Mouse (Mus musculus) midbrain, embryonic 13.5 days (tissue): ENCODE results near the gene Cpne8. TPM values are rescaled to one million over a fixed set of nuclear protein-coding genes. Genes with fewer than 3 reads are reported as not detected.

Source experiments
- ATAC-seq: fragments of 200-750 bp; cut with Nextera tagmentation; 2 replicates; pipeline ENCODE4 v1.8.0; 2017; ENCODE audit warnings: mild to moderate bottlenecking, moderate TSS enrichment, moderate library complexity
- H3K27ac ChIP-seq: fragments of 300-500 bp; sonication (generic); 2 replicates; pipeline ENCODE4 v1.5.1; 2015; ENCODE audit warnings: inconsistent platforms, mild to moderate bottlenecking, moderate library complexity
- H3K27me3 ChIP-seq: fragments of 300-500 bp; sonication (generic); 2 replicates; pipeline ENCODE4 v1.6.1; 2015; ENCODE audit warnings: mild to moderate bottlenecking, inconsistent platforms
- H3K36me3 ChIP-seq: fragments of 300-500 bp; sonication (generic); 2 replicates; pipeline ENCODE4 v1.6.1; 2015; ENCODE audit warnings: mild to moderate bottlenecking, inconsistent platforms
- H3K4me1 ChIP-seq: fragments of 300-500 bp; sonication (generic); replicated peaks from 2 replicates; pipeline ENCODE4 v1.6.1; 2015; ENCODE audit warnings: inconsistent platforms
- H3K4me2 ChIP-seq: fragments of 300-500 bp; sonication (generic); replicated peaks from 2 replicates; pipeline ENCODE4 v1.6.1; 2015; ENCODE audit warnings: moderate library complexity, mild to moderate bottlenecking, inconsistent platforms
- H3K4me3 ChIP-seq: fragments of 300-500 bp; sonication (generic); replicated peaks from 2 replicates; pipeline ENCODE4 v1.5.1; 2015; ENCODE audit warnings: mild to moderate bottlenecking, inconsistent platforms
- H3K9ac ChIP-seq: fragments of 300-500 bp; sonication (generic); replicated peaks from 2 replicates; pipeline ENCODE4 v1.6.1; 2015; ENCODE audit warnings: mild to moderate bottlenecking, inconsistent platforms
- H3K9me3 ChIP-seq: fragments of 300-500 bp; sonication (generic); 2 replicates; pipeline ENCODE4 v1.6.1; 2016; ENCODE audit warnings: mild to moderate bottlenecking, inconsistent platforms
- WGBS: fragments of 180-500 bp; shearing (Covaris S2); methylation state at CpG from one replicate; pipeline ENCODE4 v1.1.7; 2015; 5-methylcytosine and 5-hydroxymethylcytosine counted together
- polyA plus RNA-seq: library from polyadenylated mRNA; unstranded; fragments of >200 nt; fragmentation: Nextera tagmentation; extraction: Ambion mirVana; gene quantifications from 2 replicates; pipeline ENCODE4 v1.2.1, GENCODE M21; 2015

The Cpne8 gene
- polyA plus RNA-seq, 1 experiment from 2014 or later = 7.4 TPM

DNA sequence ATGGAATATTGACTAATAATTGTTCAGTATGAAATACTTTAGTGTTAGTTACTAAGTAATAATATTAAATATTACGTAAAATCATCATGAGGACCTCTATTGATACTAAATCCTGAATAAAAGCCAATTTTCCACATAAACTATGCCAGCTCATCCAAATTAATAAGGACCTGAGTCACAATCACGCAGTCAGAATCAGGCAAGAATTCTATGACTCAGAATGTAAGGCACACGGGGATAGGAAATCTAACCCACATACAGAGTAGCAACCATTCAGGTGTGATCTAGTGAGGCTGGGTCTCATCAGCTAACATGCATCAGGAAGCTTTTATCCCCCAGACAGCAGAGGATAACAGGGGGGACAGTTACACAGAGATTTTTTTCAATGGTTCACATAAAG lies 72.1 kb downstream of the Cpne8 start:
- WGBS = 90% methylated on average over 3 of the region's 3 CpGs
- H3K27ac ChIP-seq = no peak overlapping the region

DNA sequence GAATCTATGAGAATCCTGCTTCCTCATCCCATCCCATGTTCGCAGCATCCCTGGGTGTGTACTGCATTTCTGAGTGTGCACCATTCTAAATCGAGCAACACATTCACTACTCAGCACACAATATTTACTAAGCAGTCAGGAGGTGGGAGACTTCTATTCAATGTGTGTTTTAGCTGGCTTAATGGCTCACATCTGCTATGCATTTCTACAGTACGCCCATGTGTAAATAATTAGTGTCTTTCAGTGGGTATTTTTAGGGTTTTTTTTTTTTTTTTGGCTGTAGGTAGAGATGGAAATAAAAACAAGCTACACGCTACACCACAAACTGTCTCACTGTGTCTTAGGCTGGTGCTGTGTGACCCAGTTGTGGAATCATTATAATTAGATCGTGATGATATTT lies 75.6 kb downstream of the Cpne8 start:
- no peak overlapping the region for H3K4me2 ChIP-seq
- no peak overlapping the region for H3K4me3 ChIP-seq
- no peak overlapping the region for H3K27ac ChIP-seq
- no peak for ATAC-seq
- H3K27me3 ChIP-seq = no peaks in the 10 kb centered on the region
- H3K9me3 ChIP-seq = no peaks in the 10 kb centered on the region
- no peaks in the 10 kb centered on the region for H3K36me3 ChIP-seq
- H3K9ac ChIP-seq = no peak overlapping the region
- WGBS = 86% methylated on average over 5 of the region's 5 CpGs
- no peaks in the 10 kb centered on the region for H3K4me1 ChIP-seq

More for the DNA sequence above, 72.1 kb downstream of the Cpne8 start:
- H3K9ac ChIP-seq = no peak overlapping the region
- H3K4me1 ChIP-seq = no peaks in the 10 kb centered on the region
- H3K27me3 ChIP-seq = no peaks in the 10 kb centered on the region
- no peak overlapping the region for H3K4me3 ChIP-seq
- no peak overlapping the region for H3K4me2 ChIP-seq
- ATAC-seq = no peak
- no peaks in the 10 kb centered on the region for H3K36me3 ChIP-seq
- H3K9me3 ChIP-seq = no peaks in the 10 kb centered on the region

GRCm38 (mm10) chr15:90597715-90598497 lies 81.3 kb downstream of the Cpne8 start:
- no peak for ATAC-seq
- Histone ChIP-seq H3K9me3 (no peaks in the 10 kb centered on the region), H3K4me2 (no peak overlapping the region), H3K4me3 (no peak overlapping the region), H3K27me3 (no peaks in the 10 kb centered on the region), H3K36me3 (no peaks in the 10 kb centered on the region), H3K27ac (no peak overlapping the region), H3K9ac (no peak overlapping the region), H3K4me1 (no peaks in the 10 kb centered on the region)
- WGBS = 74% methylated on average over 6 of the region's 6 CpGs

GRCm38 (mm10) chr15:90595592-90595991 lies 83.6 kb downstream of the Cpne8 start:
- ATAC-seq = no peak
- H3K4me1 ChIP-seq = no peaks in the 10 kb centered on the region

GRCm38 (mm10) chr15:90589587-90589986 lies 89.6 kb downstream of the Cpne8 start:
- 85% methylated on average over 7 of the region's 7 CpGs for WGBS
- Histone ChIP-seq H3K9ac (no peak overlapping the region), H3K27me3 (no peaks in the 10 kb centered on the region), H3K4me3 (no peak overlapping the region), H3K4me1 (no peaks in the 10 kb centered on the region), H3K27ac (no peak overlapping the region), H3K36me3 (no peaks in the 10 kb centered on the region), H3K9me3 (no peaks in the 10 kb centered on the region), H3K4me2 (no peak overlapping the region)
- ATAC-seq = no peak

More at GRCm38 (mm10) chr15:90595592-90595991, 83.6 kb downstream of the Cpne8 start:
- WGBS = 90% methylated on average over 2 of the region's 2 CpGs
- no peak overlapping the region for H3K27ac ChIP-seq
- H3K36me3 ChIP-seq = no peaks in the 10 kb centered on the region
- H3K27me3 ChIP-seq = no peaks in the 10 kb centered on the region
- no peaks in the 10 kb centered on the region for H3K9me3 ChIP-seq
- no peak overlapping the region for H3K4me3 ChIP-seq
- H3K9ac ChIP-seq = no peak overlapping the region
- no peak overlapping the region for H3K4me2 ChIP-seq

DNA sequence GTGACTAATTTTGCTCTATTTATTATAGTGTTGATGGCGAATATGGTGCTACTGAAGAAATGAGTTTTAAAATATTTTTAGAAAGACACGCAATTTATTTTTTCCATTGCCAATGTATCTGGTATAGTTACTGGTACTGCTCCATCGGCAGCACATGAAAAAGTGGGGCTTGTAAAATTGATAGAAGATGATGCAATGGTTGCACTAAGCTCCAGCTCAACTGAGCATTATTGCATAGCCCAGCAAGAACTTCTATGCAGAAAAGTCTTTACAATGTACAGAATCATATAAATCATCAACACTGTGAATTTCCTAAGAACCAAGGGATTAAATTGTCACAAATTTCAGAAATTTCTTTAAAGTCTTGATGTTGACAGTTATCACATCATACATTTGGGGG lies 101.8 kb downstream of the Cpne8 start:
- WGBS = 94% methylated on average over 3 of the region's 3 CpGs
- no peaks in the 10 kb centered on the region for H3K9me3 ChIP-seq
- H3K27me3 ChIP-seq = no peaks in the 10 kb centered on the region
- H3K9ac ChIP-seq = no peak overlapping the region
- H3K4me3 ChIP-seq = no peak overlapping the region
- H3K27ac ChIP-seq = no peak overlapping the region
- H3K36me3 ChIP-seq = no peaks in the 10 kb centered on the region
- H3K4me1 ChIP-seq = no peaks in the 10 kb centered on the region
- ATAC-seq = no peak
- no peak overlapping the region for H3K4me2 ChIP-seq

DNA sequence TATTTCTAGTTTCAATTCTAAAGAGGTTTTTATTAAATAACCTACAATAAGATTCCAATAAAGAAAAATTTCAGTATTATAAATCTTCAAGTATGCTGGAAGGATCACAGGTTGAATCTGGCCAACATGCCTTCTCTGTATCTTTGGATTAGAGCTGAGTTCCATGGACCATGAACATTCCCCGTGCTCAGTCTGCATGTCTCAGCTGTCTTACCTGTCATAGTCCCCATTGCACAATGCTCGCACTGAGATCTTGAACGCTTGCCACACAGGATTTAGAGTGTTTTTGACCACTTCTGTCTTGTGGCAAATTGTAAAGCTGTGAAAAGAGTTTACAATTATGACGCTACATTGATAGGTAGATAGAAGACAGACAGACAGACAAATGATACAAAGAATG lies 110.0 kb downstream of the Cpne8 start:
- WGBS = 86% methylated on average over 4 of the region's 4 CpGs
- no peak overlapping the region for H3K4me3 ChIP-seq
- H3K4me1 ChIP-seq = no peaks in the 10 kb centered on the region
- no peak overlapping the region for H3K4me2 ChIP-seq
- no peak overlapping the region for H3K27ac ChIP-seq
- no peak overlapping the region for H3K9ac ChIP-seq
- no peaks in the 10 kb centered on the region for H3K36me3 ChIP-seq
- H3K9me3 ChIP-seq = no peaks in the 10 kb centered on the region
- H3K27me3 ChIP-seq = no peaks in the 10 kb centered on the region
- ATAC-seq = no peak

DNA sequence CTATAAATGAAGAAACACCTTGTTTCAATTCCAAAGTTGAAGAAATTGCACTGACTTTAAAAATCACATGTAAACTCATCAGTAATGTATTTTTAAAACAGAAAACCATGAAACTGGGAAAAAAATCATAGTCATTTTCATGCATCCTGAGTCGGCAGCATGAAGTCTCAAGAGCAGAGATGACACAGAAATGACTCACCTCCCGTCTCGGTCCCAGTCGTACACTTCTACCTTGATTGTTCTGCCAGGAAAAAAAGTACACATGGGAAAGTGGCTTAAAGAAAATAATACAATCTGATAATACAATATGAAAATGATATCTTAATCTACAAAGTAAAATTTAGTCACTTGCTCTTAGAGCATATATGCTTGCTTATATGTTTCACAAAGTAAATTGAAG lies 111.2 kb downstream of the Cpne8 start:
- Histone ChIP-seq H3K36me3 (no peaks in the 10 kb centered on the region), H3K9me3 (no peaks in the 10 kb centered on the region), H3K4me3 (no peak overlapping the region), H3K27me3 (no peaks in the 10 kb centered on the region), H3K27ac (no peak overlapping the region), H3K9ac (no peak overlapping the region), H3K4me1 (no peaks in the 10 kb centered on the region), H3K4me2 (no peak overlapping the region)
- 89% methylated on average over 4 of the region's 4 CpGs for WGBS
- ATAC-seq = no peak

- no peak for ATAC-seq
- no peaks in the 10 kb centered on the region for H3K36me3 ChIP-seq
- no peaks in the 10 kb centered on the region for H3K27me3 ChIP-seq
- no peaks in the 10 kb centered on the region for H3K9me3 ChIP-seq
- H3K9ac ChIP-seq = no peak overlapping the region
- no peak overlapping the region for H3K27ac ChIP-seq
- 65% methylated on average over 3 of the region's 3 CpGs for WGBS
- no peak overlapping the region for H3K4me3 ChIP-seq
- H3K4me2 ChIP-seq = no peak overlapping the region
- peaks cover 6% of the 10 kb centered on the region for H3K4me1 ChIP-seq
Measured at GRCm38 (mm10) chr15:90563996-90564395, 115.2 kb downstream of the Cpne8 start.

GRCm38 (mm10) chr15:90561613-90562012 lies 117.6 kb downstream of the Cpne8 start:
- WGBS = 54% methylated on average over 12 of the region's 12 CpGs
- Histone ChIP-seq H3K4me3 (no peak overlapping the region), H3K4me1 (peaks cover 6% of the 10 kb centered on the region), H3K27ac (no peak overlapping the region), H3K9me3 (no peaks in the 10 kb centered on the region), H3K9ac (no peak overlapping the region), H3K4me2 (no peak overlapping the region), H3K27me3 (no peaks in the 10 kb centered on the region), H3K36me3 (no peaks in the 10 kb centered on the region)
- ATAC-seq = no peak

- Histone ChIP-seq H3K27ac (no peak overlapping the region), H3K9me3 (no peaks in the 10 kb centered on the region), H3K9ac (no peak overlapping the region), H3K4me2 (no peak overlapping the region), H3K4me1 (no peaks in the 10 kb centered on the region), H3K27me3 (no peaks in the 10 kb centered on the region), H3K36me3 (no peaks in the 10 kb centered on the region), H3K4me3 (no peak overlapping the region)
- WGBS = 99% methylated on average over 7 of the region's 7 CpGs
- ATAC-seq = no peak
Measured at GRCm38 (mm10) chr15:90548589-90548988, 130.6 kb downstream of the Cpne8 start.

GRCm38 (mm10) chr15:90543447-90543846 lies 135.8 kb downstream of the Cpne8 start:
- Histone ChIP-seq H3K36me3 (no peaks in the 10 kb centered on the region), H3K4me1 (no peaks in the 10 kb centered on the region), H3K4me2 (no peak overlapping the region), H3K9me3 (no peaks in the 10 kb centered on the region), H3K9ac (no peak overlapping the region), H3K27me3 (no peaks in the 10 kb centered on the region), H3K27ac (no peak overlapping the region), H3K4me3 (no peak overlapping the region)
- WGBS = 84% methylated on average over 5 of the region's 5 CpGs
- no peak for ATAC-seq

DNA sequence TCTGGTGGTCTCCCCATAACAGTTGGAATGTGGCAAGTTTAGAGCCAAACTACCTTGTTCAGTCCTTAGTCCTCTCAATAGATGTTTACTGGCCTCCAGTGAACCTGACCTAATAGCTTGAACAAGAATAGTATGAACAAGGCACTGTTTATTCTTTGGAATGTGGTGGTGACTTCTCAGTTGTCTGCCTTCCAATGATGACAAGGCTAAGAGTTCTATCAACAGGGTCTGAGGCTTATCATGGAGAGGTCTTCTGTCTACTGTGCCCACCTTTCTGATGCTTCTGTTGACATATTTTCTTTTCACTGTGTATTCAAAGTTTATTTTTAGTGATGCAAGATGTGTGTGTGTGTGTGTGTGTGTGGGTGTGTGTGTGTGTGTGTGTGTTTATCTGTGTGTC lies 137.1 kb downstream of the Cpne8 start:
- Histone ChIP-seq H3K27me3 (no peaks in the 10 kb centered on the region), H3K4me2 (no peak overlapping the region), H3K36me3 (no peaks in the 10 kb centered on the region), H3K4me3 (no peak overlapping the region), H3K9me3 (no peaks in the 10 kb centered on the region), H3K9ac (no peak overlapping the region), H3K4me1 (no peaks in the 10 kb centered on the region), H3K27ac (no peak overlapping the region)
- ATAC-seq = no peak
